Comparison of ENCODE assay signal across 10 mouse cellular contexts in genomic region chr8:35933186-35934114, GRCm38 (mm10).
A peak's percentile ranks its signal among the peaks of the same experiment; 100 is the strongest.
DNase-seq lines count a peak whose midpoint lies in the region.
"Had no signal": no experiment of that assay in that cellular context is flagged by ENCODE, and none has a peak within 500 bp of the region (broad histone marks: within the 10 kb centered on the region; RNA-seq: fewer than 3 reads in every experiment).

No protein-coding gene starts in this region.

- no peak overlapping the region for H3K4me3 ChIP-seq in heart, embryonic 10.5 days
- H3K4me3 ChIP-seq: erythroblast, embryonic 14.5 days had no signal

- H3K27ac ChIP-seq in heart, embryonic 10.5 days = no peak overlapping the region
- H3K27ac ChIP-seq: macrophage had no signal

- WGBS in heart, embryonic 10.5 days = 73% methylated on average over 13 of the region's 13 CpGs

- no peaks in the 10 kb centered on the region for H3K36me3 ChIP-seq in heart, embryonic 10.5 days

- no peaks in the 10 kb centered on the region for H3K9me3 ChIP-seq in heart, embryonic 10.5 days

- no peaks in the 10 kb centered on the region for H3K27me3 ChIP-seq in heart, embryonic 10.5 days (ENCODE audit: insufficient read depth, poor library complexity, severe bottlenecking)

- peak; percentile 25 for DNase-seq in ovary, adult 18-20 months (ENCODE audit: low spot score)
- DNase-seq in ovary, postnatal 10 days (ENCODE audit: low spot score) = no peak
- DNase-seq in frontal cortex, postnatal 36 days (ENCODE audit: low spot score in 2 of 2) = peak; percentile 59 to 66
- peak; percentile 57 to 67 for DNase-seq in layer of hippocampus, postnatal 25 days (ENCODE audit: extremely low spot score in 1 of 2, low spot score in 1 of 2)
- DNase-seq in retina, postnatal 1 day = peak; percentile 42
- DNase-seq in heart, embryonic 10.5 days (ENCODE audit: low spot score) = no peak
- DNase-seq in thymus, postnatal 14 days = no peak
- DNase-seq in adrenal gland, postnatal 10 days = no peak

- no peaks in the 10 kb centered on the region for H3K4me1 ChIP-seq in heart, embryonic 10.5 days

Comparison
In these comparisons a context has a peak if more than half of its experiments do, and no peak if none do; other contexts are left out.
1. DNase-seq: peak in ovary, adult 18-20 months (single experiment), frontal cortex, postnatal 36 days (2 of 2), layer of hippocampus, postnatal 25 days (2 of 2) and retina, postnatal 1 day (single experiment); none in ovary, postnatal 10 days (single experiment), heart, embryonic 10.5 days (single experiment), thymus, postnatal 14 days (single experiment) and adrenal gland, postnatal 10 days (single experiment).